Mouse (Mus musculus) embryonic facial prominence, embryonic 11.5 days (tissue): Measurements from ENCODE around the gene Txk. TPM values are rescaled to one million over a fixed set of nuclear protein-coding genes. Genes with fewer than 3 reads are reported as not detected.

Experiments
- ATAC-seq: fragments of 200-750 bp; cut with Nextera tagmentation; replicated peaks from 2 replicates; pipeline ENCODE4 v1.8.0; 2017; ENCODE audit warnings: low read depth; ENCODE audit not compliant: insufficient number of reproducible peaks, low FRiP score, low TSS enrichment
- DNase-seq: peaks from one replicate; pipeline ENCODE4 v3.0.0-alpha.2; 2015; ENCODE audit warnings: low spot score
- H3K27ac ChIP-seq: fragments of 300-500 bp; sonication (generic); replicated peaks from 2 replicates; pipeline ENCODE4 v1.5.1; 2014; ENCODE audit warnings: mild to moderate bottlenecking, low read depth, low read length, control low read depth
- H3K27me3 ChIP-seq: fragments of 300-500 bp; sonication (generic); 2 replicates; pipeline ENCODE4 v1.6.1; 2014; ENCODE audit warnings: mild to moderate bottlenecking, low read length, moderate library complexity, mixed read lengths; ENCODE audit not compliant: control insufficient read depth, insufficient read depth
- H3K36me3 ChIP-seq: fragments of 300-500 bp; sonication (generic); replicated peaks from 2 replicates; pipeline ENCODE4 v1.6.1; 2014; ENCODE audit warnings: low read depth, mild to moderate bottlenecking, low read length, moderate library complexity, mixed read lengths; ENCODE audit not compliant: control insufficient read depth, insufficient read depth
- H3K4me1 ChIP-seq: fragments of 300-500 bp; sonication (generic); 2 replicates; pipeline ENCODE4 v1.6.1; 2014; ENCODE audit warnings: low read length, mixed read lengths; ENCODE audit not compliant: control insufficient read depth, insufficient read depth
- H3K4me2 ChIP-seq: fragments of 300-500 bp; sonication (generic); 2 replicates; pipeline ENCODE4 v1.6.1; 2014; ENCODE audit warnings: low read depth, mild to moderate bottlenecking, control low read depth, low read length, moderate library complexity
- H3K4me3 ChIP-seq: fragments of 300-500 bp; sonication (generic); 2 replicates; pipeline ENCODE4 v1.5.1; 2014; ENCODE audit warnings: low read depth, low read length, control low read depth
- H3K9ac ChIP-seq: fragments of 300-500 bp; sonication (generic); replicated peaks from 2 replicates; pipeline ENCODE4 v1.6.1; 2014; ENCODE audit warnings: mild to moderate bottlenecking, control low read depth, low read length
- H3K9me3 ChIP-seq: fragments of 300-500 bp; sonication (generic); replicated peaks from 2 replicates; pipeline ENCODE4 v1.6.1; 2016; ENCODE audit warnings: mild to moderate bottlenecking, low read length, inconsistent platforms, mixed read lengths; ENCODE audit not compliant: control insufficient read depth
- WGBS: fragments of 180-500 bp; shearing (Covaris S2); extraction: QIAGEN DNeasy Blood & Tissue Kit; methylation state at CpG from one replicate; pipeline ENCODE4 v1.1.7; 2014; 5-methylcytosine and 5-hydroxymethylcytosine counted together
- polyA plus RNA-seq: library from polyadenylated mRNA; unstranded; fragments of >200 nt; fragmentation: Nextera tagmentation; extraction: Ambion mirVana; gene quantifications from 2 replicates; pipeline ENCODE4 v1.2.1, GENCODE M21; 2014

Gene Txk
- polyA plus RNA-seq, 1 experiment from 2014 or later: 0.13 TPM

GRCm38 (mm10) chr5:72646996-72647395, 105.6 kb downstream of the Txk start:
- WGBS: 29% methylated on average over 10 of the region's 10 CpGs
- no peaks in the 10 kb centered on the region for H3K27me3 ChIP-seq
- DNase-seq (no peak), ATAC-seq (no peak; the same call in 1 of the 2 replicates)
- H3K9ac ChIP-seq: no peak overlapping the region
- no peaks in the 10 kb centered on the region; the same call in 1 of the 2 replicates for H3K4me1 ChIP-seq
- H3K4me3 ChIP-seq: peak overlapping the region; percentile 44
- H3K4me2 ChIP-seq: peak overlapping the region; percentile 92
- no peaks in the 10 kb centered on the region for H3K9me3 ChIP-seq
- H3K27ac ChIP-seq: no peak overlapping the region
- H3K36me3 ChIP-seq: no peaks in the 10 kb centered on the region

GRCm38 (mm10) chr5:72646131-72646530, 106.4 kb downstream of the Txk start:
- DNase-seq (peak; percentile 44), ATAC-seq (no peak)
- Histone ChIP-seq H3K4me2 (no peak overlapping the region), H3K27ac (no peak overlapping the region), H3K9ac (no peak overlapping the region), H3K27me3 (no peaks in the 10 kb centered on the region), H3K9me3 (no peaks in the 10 kb centered on the region), H3K4me1 (no peaks in the 10 kb centered on the region; the same call in 1 of the 2 replicates), H3K36me3 (no peaks in the 10 kb centered on the region), H3K4me3 (no peak overlapping the region)
- 33% methylated on average over 10 of the region's 10 CpGs for WGBS

Other genes starting within 250 kb of the Txk start
- 4.0 and 4.2 TPM in 2 replicates for gene Corin, start 248.3 kb downstream of the Txk start, polyA plus RNA-seq
- gene Nfxl1, start 193.1 kb downstream of the Txk start, polyA plus RNA-seq: 28.6 and 30.5 TPM in 2 replicates
- gene Zar1, start 171.5 kb downstream of the Txk start, polyA plus RNA-seq: 2.4 and 4.2 TPM in 2 replicates
- 1.5 and 1.9 TPM in 2 replicates for gene Gm5868, start 165.2 kb downstream of the Txk start, polyA plus RNA-seq
- not detected in 2 replicates for gene Cnga1, start 108.5 kb downstream of the Txk start, polyA plus RNA-seq
- gene Nipal1, start 105.0 kb downstream of the Txk start, polyA plus RNA-seq: 0.80 and 0.91 TPM in 2 replicates
- gene Tec, start 115.7 kb upstream of the Txk start, polyA plus RNA-seq: 2.6 and 3.2 TPM in 2 replicates
- gene Slain2, start 161.5 kb upstream of the Txk start, polyA plus RNA-seq: 25.3 and 26.7 TPM in 2 replicates
- not detected in 2 replicates for gene Gm10135, start 221.9 kb upstream of the Txk start, polyA plus RNA-seq